Mouse (Mus musculus): ENCODE data around the gene Mael. TPM values are rescaled to one million over a fixed set of nuclear protein-coding genes. Genes with fewer than 3 reads are reported as not detected.
A peak's percentile ranks its signal among the peaks of the same experiment; 100 is the strongest.

Mael gene
- total RNA-seq, 2 experiments from 2014 or later, result not detected

DNA sequence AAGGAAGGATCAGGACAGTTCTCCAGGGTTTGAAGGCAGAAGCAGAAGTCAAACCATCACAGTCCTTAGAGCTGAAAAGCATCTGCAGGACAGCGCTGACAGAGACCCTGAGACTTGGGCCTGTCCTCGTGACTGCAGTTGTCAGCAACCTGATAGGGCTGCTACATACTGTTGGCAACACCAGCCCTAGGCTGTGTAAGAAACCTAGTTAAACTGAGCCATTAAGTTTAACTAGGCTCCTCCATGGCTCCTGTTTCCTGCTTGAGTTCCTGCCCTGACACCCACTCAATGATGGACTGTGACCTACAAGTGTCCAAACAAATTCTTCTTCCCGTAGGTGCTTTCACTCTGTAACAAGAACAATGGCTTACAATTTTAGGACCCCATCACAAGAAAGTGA, 33.4 kb downstream of the Mael start:
- no peak for DNase-seq

DNA sequence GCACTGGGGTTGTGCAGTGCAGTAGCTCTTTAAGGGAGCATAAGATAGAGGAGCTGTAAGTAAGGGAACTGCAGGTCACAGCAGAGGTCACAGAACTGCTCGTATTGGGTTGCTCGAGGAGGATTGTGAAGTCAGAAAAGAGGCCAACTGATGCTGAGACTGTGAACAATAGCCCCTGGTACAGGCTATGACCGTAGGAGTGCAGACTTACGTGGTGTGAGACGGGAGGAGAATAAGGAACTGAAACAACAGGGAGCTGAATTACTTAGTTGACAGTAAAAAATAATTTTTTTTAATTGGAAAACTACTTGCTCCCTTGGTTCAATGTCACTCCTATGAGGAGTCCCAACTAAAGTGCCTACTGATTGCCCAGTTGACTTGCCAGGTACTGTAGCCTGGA, 34.4 kb downstream of the Mael start:
- DNase-seq, result no peak

DNA sequence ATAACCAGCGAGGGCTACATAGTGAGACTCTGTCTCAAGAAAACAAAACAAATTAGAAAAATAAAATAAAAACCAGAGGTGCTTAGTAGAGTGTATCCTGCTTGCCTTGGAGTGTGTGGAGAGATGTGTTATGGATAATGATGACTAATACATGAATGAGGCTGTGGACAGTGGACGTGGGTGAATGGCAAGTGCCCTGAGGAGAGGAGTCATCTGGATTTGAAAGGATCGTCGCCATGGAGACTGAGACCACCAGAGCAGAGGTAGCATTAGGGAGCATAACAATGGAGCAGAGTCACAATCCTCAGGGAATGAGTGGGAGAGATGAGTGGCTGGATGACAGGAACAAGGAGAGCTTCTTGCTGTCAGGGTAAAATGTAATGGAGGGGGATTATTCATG, 48.7 kb downstream of the Mael start:
- no peak for DNase-seq

DNA sequence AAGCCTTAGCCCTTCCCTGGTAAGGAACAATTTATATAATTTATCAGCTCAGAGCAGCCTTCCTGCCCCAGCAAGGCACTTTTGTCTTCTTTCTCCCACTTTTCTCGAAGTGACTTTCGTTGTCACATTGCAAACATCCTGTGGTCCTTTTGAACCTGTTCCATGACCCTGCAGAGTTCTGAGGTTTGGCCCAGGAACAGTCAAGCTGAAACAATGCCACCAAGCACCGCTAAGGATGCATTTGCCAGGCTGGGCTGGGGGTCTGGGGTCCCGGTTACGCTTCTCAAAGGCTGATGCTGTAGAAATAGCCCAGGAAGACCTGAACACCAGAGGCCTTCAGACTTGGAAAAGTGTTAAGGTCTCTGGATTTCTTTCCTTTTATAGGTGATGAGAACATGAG, 53.2 kb downstream of the Mael start:
- no peak for DNase-seq

DNA sequence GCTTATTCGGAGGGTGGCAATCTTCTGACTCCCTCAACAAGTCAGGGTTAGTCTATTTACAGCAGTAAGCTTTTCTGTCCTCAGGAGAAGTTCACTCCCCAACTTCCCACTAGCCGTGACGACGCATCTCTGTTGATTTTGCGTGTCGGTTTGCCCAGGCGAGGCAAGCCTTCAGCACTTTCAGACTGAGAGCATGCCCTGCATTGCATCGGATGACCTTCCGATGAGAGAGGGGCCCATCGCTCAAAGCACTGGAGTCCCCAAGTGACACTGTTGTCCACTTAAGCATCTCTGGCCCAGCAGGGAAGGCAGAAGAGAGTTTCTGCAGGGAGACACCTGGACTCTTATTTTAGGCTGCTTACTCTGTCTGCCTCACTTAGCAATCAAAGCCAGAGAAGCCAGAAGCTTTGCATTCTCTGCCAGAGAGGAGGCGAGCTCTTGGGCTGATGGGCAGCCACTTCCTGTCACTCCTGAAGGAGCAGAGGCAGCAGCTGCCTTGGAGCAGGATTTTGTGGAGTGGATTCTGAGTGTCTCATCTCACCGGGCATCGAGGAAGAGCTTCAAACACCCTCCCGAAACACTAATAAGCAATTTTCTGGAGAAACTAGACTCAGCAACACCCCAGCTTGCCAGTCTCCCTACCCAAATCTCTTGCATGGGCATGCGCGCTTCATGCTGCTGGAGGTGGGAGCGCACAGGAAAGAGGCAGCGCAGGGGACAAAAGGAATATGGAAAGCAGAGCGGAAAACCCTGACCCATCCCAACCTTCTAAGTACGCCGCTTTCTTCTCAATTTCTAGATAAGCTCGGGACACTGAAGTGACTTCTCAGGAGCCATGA, 53.9 kb downstream of the Mael start:
- no peak for DNase-seq

DNA sequence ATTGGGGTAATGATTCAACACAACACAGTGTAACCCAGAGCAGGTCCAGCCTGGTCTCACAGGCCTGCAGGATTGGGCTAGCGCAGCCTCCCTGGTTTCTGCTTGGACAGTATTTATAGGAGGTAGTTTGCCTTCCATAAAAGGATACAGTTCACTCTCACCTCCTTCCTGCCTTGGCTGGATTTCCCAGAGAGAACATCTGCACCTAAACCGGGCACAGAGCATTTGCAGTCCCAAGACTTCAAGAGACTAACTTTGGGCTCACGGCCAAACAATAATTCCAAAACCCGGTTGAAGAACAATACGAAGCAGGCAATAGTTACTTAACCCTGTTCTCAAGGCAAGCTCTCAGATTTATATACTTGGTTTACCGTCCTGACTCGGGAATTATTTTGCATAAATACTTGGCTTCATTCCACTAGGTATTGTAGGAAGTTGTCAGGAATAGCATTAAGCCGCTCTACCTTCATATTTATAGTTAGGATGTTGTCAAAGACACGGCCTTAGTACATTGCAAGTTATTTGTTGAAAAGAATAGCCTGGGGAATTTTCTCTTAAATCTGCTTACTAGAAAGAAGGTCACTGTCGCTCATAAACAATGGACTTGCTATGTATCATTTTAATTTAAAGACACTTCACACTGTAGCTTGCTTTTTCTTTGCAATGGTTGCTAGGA, 55.5 kb downstream of the Mael start:
- DNase-seq, result no peak

DNA sequence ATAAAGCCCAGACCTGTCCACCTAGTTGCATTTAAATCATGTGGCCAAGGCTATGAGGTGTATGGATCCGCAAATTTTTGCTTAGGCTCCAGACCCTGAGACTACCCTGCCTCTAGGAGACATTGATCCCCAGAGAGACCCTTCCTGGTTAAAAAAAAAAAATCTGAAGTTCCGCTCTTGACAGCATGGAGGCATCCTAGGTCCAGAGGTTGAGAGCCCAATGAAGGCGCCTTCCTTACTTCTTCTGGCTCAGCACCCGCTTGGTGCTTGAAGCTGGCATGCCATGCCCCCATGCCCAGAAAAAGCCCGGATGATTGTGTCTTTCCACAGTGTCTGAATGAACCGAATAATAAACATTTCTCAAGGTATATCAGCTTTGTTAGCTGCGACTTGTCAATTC, 57.0 kb downstream of the Mael start:
- no peak for DNase-seq

DNA sequence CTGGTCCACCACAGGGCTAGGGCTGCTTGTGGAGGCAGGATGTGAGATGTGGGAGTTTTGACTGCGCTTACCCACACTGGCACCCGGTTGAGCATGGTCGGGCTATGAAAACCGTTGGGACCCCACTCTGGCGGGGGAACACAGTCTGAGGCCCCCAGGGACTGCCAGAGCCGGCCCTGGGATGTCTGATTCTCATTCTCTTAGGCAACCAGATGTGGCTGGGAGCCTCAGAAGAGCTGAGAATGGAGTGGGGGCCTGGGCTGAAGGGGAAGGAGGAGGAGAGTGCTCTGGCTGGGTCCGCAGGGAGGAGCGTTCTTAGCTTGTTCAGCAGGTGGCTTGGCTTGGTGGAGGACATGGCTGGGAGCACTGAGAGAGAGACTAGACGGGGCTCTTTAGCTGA, 64.9 kb downstream of the Mael start:
- no peak for DNase-seq

DNA sequence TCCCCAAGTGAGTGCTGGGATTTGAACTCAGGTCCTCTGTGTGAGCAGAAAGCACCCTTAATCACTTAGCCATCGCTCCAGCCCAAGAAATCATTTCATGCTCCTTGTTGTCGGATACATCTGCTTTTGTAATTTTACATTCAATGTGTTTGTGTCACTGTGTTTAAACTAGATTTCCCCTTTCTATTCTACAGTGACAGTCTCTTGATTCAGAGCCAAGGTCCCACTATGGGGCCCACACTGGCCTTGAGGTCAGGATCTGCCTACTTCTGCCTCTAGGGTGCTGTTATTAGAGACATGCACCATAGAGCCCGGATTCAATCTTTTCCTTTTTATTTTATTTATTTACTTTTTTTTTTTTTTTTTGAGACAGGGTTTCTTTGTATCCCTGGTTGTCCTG, 65.6 kb downstream of the Mael start:
- DNase-seq, result no peak

DNA sequence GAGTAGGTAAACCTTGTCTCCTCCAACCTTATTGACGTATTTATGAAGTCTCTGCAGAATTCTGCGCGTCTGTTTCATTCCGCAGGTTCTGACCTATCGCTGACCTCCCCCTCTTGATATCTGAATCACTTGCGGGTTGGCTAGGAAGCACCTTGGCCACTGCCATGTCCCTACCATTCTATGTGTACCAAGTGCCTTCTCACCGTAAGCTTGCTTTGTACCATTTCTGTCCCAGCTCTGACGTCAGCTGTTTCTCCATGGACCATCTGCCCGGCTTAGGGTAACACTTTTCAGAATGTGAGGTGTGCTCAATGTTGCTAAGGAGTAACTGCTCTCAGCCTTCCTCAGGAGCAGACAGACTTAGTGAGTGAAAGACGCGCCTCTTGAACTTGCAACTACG, 67.7 kb downstream of the Mael start:
- no peak for DNase-seq

DNA sequence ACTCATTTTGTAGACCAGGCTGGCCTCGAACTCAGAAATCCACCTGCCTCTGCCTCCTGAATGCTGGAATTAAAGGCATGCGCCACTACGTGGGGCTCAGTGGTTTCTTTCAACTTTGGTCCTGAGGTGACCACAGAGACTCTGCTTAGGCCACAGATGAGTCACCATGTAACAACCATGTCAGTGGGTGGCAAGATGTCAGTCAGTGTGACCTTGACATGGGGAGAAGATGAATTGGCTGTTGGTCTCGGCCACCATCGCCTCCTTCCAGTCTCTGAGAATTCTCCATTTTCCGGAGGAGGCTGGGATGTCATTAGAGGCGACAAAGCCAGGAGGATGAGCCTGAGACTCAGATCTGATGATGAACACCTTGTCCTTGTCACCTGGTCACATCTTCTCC, 68.8 kb downstream of the Mael start:
- no peak for DNase-seq

DNA sequence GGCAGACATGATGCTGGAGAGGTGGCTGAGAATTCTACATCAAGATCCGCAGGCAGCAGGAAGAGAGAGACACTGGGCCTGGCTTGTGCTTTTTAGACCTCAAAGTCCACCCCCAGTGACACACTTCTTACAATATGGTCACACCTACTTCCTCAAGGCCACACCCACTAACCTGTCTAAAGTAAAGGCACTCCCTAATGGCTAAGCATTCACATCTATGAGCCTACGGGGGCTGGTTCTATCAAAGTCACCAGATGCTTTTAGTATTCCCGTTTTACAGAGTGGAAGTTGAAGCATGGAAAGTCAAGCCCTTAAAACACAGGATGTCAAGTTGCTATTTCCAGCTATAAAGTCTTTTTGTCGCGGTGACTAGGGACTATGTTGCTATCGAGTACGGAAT, 70.5 kb downstream of the Mael start:
- DNase-seq, result no peak

DNA sequence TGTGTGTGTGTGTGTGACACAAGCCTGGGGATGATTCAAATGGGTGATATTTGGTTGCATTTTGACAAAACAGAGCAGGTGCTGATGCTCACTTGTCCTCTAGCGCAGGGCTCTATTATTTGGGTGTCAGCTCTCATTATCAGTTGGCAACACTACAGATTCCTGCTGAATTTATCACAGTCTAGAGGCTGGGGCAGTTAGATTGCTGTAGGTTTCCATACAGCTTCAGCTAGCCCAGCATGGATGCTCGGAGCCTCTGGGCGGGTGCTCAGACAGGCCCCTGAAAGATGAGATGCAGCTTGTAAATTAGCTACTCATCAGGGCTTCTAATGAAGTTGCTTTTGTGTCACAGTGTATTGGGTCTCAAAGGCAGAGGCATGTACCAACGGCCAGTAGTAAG, 71.1 kb downstream of the Mael start:
- no peak for DNase-seq

DNA sequence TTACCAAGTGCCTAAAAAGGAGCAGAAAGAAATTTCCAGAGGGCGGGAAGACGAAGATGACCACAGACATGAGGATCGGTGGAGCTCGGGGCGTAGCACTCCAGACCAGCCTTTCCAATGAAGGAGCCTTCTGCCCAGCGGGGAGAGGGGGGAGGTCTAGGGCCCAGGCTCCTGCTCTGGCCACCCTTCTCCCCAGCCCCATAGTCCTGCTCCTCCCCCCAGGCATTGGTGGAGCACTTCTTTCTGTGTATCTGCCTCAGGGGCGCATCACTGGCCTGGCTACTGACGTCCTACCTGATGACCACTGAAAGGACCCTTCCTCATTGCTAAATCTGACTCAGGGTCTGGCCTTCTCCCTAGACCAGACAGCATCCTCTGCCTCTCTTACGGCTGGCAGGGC, 73.4 kb downstream of the Mael start:
- DNase-seq, result no peak

DNA sequence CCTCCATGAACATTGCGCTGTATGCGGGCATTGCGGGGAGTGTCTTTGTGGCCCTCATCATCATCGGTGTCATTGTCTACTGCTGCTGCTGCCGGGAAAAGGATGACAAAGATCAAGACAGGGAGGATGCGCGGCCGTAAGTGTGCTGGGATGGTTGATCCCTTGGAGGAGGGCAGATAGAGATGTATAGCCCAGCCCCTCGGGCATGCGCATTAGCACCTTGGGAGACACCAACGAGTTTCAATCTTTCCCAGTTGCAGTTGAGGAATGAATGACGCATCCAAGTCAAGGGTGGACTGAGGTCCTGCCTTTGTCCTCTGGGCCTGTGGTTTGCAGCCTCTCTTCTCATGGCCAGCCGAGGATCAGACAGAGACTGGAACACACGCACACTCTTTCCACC, 74.0 kb downstream of the Mael start:
- DNase-seq, result no peak

DNA sequence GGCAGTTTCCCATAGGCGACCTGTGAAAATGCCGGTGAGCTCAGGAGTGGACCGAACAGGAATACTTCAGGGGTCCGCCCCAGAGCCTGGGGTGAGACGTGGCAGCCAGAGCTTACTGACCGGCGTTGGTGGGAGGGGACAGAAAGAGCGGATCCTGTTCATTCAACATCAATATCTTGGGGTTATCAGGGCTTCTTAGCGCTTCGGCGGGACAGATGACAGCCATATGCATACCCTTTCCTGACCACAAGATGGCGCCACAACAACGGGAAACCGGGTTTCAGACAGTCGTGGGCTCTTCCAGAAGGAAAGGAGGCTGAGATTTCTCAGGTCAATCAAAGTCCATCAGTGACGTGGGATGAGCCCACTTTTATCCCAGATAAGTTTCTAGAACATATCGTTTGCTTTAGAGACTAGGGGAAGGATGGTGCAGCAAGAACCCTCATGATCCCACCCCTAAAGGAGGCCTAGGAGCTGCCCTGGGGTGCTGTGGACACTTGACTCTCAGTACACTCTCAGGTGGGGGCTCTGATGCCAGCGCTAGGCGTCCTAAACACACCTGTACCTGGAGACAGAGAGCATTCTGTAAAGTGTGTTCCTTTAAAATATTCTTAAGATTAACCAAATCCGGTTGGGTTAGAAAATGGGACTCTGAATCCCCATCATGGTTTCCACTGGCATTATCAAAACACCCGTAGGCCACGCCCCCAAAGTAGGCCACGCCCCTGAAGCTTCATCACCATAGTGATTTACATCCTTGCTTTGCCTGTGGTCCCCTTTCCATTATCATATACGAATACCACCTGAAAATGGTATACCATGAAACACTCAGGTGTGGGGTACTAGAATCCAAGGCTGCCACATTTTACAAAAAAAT, 77.7 kb downstream of the Mael start:
- DNase-seq, result peak; percentile 68 to 72

DNA sequence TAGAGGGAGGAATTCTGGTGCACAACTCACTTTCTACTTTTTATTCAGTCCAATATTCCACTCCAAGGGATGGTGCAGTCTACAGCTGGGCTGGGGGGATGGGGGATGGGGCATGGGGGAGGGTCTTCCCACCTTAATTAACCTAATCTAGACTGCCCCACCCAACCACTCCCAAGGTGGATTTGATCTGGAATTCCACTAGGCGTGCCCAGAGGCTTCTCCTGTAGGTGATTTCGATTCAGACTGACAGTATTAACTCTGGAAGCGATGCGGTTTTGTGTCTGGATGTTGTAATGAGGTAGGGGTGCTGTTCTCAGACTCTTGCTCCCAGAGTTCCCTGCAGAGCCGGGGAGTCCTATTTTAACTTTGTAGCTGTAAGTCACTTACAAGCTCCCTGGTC, 78.4 kb downstream of the Mael start:
- no peak for DNase-seq

DNA sequence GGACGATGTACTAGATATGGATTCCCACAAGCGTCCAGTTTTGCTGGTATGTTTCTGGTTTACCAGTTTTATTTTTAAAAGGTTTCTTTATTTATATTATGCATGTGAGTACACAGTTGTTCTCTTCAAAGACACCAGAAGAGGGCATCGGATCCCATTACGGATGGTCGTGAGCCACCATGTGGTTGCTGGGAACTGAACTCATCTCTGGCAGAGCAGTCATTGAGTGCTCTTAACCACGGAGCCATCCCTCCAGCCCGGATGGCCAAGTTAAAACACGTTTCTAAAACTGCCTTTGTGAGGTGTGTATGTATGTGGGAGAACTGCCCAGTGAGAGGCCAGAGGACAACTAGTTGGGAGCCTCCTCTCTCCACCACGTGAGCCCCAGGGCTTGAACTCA, 79.9 kb downstream of the Mael start:
- no peak for DNase-seq

DNA sequence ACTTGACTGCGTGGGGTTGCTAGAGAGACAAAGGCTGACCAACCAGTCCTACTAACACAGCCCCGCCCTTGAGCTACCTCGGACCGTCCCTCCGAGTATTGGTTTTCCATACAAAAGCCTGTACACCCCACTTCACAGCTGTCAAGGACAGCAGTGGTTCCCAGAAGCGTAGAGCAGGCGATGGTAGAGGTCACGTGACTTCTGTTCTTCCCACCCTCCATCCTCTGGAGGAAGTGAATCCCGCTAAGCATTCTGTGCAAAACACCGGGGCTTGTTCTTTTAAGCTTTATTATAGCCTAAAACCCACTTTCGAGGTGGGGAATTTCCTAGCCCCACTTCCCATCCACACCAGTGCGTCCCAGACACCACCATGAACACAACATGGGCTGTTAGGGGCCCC, 80.8 kb downstream of the Mael start:
- no peak for DNase-seq

DNA sequence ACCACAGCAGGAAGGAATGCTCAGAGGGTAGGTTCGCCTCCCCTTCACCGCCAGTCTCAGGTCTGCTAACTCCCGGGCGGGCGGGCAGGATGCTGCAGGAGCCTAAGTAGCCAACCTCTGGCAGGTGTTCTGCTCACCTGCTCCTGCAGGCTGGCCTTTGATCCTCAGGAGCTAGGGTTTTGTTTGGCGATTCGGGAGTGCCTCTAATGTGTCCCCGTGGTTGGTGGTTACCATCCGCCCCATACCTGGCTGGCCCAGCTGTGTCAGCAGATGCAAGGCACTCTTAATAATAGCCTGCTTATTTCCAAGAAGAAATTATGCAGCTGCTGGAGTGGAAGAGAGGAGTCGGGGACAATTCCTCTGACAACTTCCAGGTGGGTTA, 83.4 kb downstream of the Mael start:
- DNase-seq, result no peak

DNA sequence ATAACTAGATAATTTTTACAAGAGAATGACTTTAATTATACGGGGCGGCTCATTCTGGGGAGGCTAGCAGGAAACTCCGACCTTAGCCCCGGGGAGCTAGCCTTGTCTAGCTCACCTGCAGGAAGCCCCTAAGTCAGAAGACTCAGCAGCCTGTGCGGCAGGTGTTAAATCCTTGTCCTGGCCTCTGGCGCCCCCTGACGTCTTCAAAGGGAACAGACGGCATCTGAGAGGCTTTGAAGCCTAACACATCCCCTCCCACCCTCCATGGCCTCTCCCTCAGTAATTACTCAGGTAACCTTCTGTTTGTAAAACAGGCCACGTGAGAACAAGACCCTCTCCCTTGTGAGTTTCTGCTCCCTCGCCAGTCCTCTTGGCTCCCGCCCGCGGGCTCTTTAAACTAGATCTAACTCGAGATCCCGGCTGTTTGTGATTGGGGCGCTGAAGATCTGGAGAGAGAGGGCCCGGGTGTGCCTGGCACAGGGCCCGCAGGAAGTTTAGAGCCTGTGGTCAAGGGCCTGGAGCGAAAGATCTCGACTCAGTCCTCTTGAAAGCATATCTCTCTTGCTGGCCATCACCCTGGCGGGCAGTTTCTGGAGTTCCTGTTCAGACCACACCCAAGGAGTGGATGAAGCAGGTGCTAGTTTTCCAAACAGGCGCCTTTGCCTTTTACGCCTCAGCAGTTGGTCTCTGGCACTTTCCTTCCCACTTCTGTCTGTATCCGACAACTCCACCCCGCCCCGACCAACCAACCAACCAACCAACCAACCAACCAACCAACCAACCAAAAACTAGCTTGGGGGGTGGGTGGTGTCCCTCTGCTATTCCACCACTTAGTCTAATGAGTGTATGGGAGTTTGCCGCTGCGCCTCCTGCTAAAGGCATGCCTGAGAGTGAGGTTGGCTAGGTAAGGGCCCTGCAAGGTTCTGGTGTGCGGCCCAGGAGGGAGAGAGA, 84.1 kb downstream of the Mael start:
- DNase-seq, result peak; percentile 65 to 69

Measured in layer of hippocampus, postnatal 36 days (tissue).